Mouse (Mus musculus): ENCODE results near the gene Bod1l. TPM values are rescaled to one million over a fixed set of nuclear protein-coding genes. Genes with fewer than 3 reads are reported as not detected.

Gene Bod1l
- polyA plus RNA-seq, 1 experiment = 2.9 TPM

DNA sequence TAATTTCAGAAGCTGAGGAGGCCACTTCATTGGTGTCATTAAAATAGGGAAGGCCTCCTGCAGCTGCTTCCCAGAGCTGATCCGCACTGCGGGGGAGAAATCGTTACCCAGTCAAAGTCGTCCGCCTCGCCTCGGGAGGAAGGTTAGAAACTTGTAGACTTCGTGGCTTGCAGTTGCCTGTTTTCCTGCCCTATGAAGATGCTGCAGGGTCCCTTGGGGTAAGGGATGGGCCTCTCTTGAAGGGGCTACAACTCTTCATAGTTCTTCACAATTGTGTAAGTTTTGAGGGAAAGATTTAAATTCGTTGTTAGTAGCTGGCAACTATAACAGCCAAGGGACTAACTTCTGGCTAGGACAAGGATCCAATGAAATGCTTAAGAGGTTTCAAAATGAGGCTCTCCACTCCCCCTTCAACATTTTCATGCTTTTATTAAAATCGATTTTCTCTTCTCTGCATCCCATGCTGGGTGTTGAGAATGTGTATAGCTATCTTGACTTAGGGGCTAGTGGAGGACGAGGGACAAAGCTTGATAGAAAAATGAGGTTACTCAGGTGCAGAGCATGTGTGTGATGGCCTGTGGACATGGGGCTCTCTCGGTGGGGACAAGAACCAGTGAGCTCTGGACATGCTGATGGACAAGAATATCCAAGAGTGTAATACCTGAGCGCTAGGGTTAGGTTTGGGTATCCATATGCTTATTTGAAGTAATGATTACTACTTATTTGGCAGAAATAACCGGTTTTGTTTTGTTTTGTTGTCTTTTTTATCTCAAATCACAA is 78.3 kb downstream of the Bod1l start:
- Histone ChIP-seq H3K79me2 (ENCODE audit: control insufficient read depth, insufficient read depth) (no peaks in the 10 kb centered on the region), H3K79me3 (ENCODE audit: low read depth) (no peaks in the 10 kb centered on the region), H3K36me3 (ENCODE audit: control insufficient read depth, insufficient read depth) (no peaks in the 10 kb centered on the region), H3K4me3 (ENCODE audit: insufficient read depth, poor library complexity, severe bottlenecking) (no peak overlapping the region), H3ac (ENCODE audit: control insufficient read depth, insufficient read length, low read depth) (no peak overlapping the region), H3K27me3 (ENCODE audit: control insufficient read depth, insufficient read depth, insufficient read length) (peaks cover 30% of the 10 kb centered on the region)
- TF ChIP-seq MYOG (IDR thresholded peaks at IDR 0.05; ENCODE audit: control insufficient read depth, extremely low read depth, insufficient read length) (no peak), CTCF (IDR thresholded peaks at IDR 0.05; ENCODE audit: control insufficient read depth, insufficient read depth, insufficient read length) (no peak), FOSL1 (IDR thresholded peaks at IDR 0.05; ENCODE audit: insufficient read depth, low read length, poor library complexity, severe bottlenecking) (no peak)

- no peak within 1 kb of the TSS for H3K4me3 ChIP-seq (ENCODE audit: insufficient read depth, poor library complexity, severe bottlenecking)
- no peak for TF ChIP-seq CTCF (IDR thresholded peaks at IDR 0.05; ENCODE audit: control insufficient read depth, insufficient read depth, insufficient read length)
- no peak for TF ChIP-seq FOSL1 (IDR thresholded peaks at IDR 0.05; ENCODE audit: insufficient read depth, low read length, poor library complexity, severe bottlenecking)
- TF ChIP-seq MYOD1 (IDR thresholded peaks at IDR 0.05; ENCODE audit: control insufficient read depth, insufficient read length, low read depth) = no peak
- TF ChIP-seq MYOG (IDR thresholded peaks at IDR 0.05; ENCODE audit: control insufficient read depth, extremely low read depth, insufficient read length) = no peak
- TF ChIP-seq USF1 (IDR thresholded peaks at IDR 0.05; ENCODE audit: low read depth) = no peak
- no peak for TF ChIP-seq CEBPB (IDR thresholded peaks at IDR 0.05; ENCODE audit: low read depth)
- TF ChIP-seq MAX (IDR thresholded peaks at IDR 0.05) = no peak
- peaks cover 37% of the 10 kb centered on the region for H3K27me3 ChIP-seq (ENCODE audit: control insufficient read depth, insufficient read depth, insufficient read length)
Measured at GRCm38 (mm10) chr5:41763731-41764721, 80.1 kb downstream of the Bod1l start, which contains the start of gene Nkx3-2. Nkx3-2 (minus strand) TSS chr5:41764501.

DNA sequence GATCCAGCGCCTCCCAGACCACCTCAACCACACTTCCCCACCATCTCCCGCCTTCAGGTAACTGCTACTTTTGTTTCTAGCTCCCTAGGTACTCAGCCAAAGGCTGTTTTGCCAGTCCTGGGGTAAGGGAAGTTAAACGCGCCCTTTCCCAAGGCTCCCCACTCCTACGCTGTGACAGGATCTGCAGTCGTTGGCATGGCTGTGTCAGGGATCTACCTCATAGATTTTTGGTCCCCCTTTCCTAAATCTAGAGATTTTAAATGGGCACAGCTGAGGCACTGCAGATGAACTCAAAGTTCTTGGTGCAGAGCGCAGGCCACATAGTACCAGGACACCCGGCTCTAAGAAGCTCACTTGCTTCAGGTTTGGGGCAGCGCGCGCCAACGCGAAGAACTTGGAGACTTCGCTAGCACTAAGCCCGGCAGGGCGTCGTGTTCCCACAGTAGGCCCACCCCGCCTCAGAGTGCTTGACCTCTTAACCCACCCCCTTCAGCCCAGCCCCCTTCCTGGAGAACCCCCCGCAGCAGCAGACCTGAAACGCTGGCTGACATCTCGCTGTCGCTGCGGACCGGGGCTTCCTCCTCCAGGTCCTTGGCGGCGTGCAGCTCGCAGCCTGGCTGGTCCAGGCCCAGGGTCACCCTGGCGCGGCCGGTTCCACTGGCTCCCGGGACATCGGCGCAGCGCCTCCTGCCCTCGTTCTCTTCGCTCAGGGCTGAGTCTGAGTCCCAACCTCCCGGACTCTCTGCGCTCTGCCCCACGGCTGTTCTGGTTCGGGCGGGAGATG is 81.0 kb downstream of the Bod1l start:
- Histone ChIP-seq H3K27me3 (ENCODE audit: control insufficient read depth, insufficient read depth, insufficient read length) (peaks cover 42% of the 10 kb centered on the region), H3K4me3 (ENCODE audit: insufficient read depth, poor library complexity, severe bottlenecking) (no peak overlapping the region)

More at GRCm38 (mm10) chr5:41763731-41764721, 80.1 kb downstream of the Bod1l start, which contains the start of gene Nkx3-2:
- H3K79me3 ChIP-seq (ENCODE audit: low read depth) = no peaks in the 10 kb centered on the region
- no peak within 1 kb of the TSS for H3ac ChIP-seq (ENCODE audit: control insufficient read depth, insufficient read length, low read depth)
- H3K36me3 ChIP-seq (ENCODE audit: control insufficient read depth, insufficient read depth) = no peaks in the 10 kb centered on the region
- H3K79me2 ChIP-seq (ENCODE audit: control insufficient read depth, insufficient read depth) = no peaks in the 10 kb centered on the region

DNA sequence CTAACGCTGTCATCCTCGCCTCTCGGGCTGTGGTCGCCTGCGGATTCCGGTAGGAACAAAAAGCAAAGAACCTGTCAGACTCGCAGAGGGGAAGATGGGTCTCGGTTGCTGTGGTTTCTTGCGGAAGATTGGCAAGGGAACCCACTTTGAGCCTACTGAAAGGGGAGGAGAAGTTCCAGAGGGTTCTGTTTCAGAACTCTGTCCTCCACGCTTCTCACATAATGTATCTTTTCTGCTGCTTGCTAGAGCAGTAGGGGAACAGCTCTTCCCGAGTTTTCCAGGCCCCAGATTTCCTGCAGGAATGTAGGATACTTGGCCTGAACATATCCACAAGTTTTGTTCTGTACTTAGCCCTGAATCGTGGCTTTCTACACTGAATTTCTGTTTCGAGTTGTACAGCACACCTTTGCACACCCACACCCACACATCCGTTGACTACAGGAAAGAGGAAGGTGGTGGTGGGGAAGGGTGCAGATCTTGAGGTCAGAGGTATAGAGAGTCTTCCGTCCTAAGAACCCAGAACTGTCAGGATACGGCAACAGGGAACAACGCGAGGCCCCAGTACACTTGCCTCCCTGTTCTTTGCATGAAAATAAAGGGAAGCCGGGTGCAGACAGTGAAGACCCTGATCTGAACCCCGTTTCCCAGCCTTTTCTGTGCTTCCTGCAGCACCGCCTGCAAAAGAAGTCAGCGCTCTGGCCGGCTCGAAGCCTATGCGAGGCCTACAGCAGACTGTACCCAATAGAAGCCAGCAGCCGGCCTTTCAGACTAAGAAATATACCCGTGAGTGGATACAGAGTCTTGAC is 81.8 kb downstream of the Bod1l start:
- Histone ChIP-seq H3K4me3 (ENCODE audit: insufficient read depth, poor library complexity, severe bottlenecking) (no peak overlapping the region), H3K79me2 (ENCODE audit: control insufficient read depth, insufficient read depth) (no peaks in the 10 kb centered on the region), H3K79me3 (ENCODE audit: low read depth) (no peaks in the 10 kb centered on the region), H3ac (ENCODE audit: control insufficient read depth, insufficient read length, low read depth) (no peak overlapping the region), H3K27me3 (ENCODE audit: control insufficient read depth, insufficient read depth, insufficient read length) (peaks cover 42% of the 10 kb centered on the region), H3K36me3 (ENCODE audit: control insufficient read depth, insufficient read depth) (no peaks in the 10 kb centered on the region)
- no peak for TF ChIP-seq FOSL1 (IDR thresholded peaks at IDR 0.05; ENCODE audit: insufficient read depth, low read length, poor library complexity, severe bottlenecking)
- TF ChIP-seq MYOD1 (IDR thresholded peaks at IDR 0.05; ENCODE audit: control insufficient read depth, insufficient read length, low read depth) = no peak
- TF ChIP-seq MAX (IDR thresholded peaks at IDR 0.05) = no peak
- no peak for TF ChIP-seq CTCF (IDR thresholded peaks at IDR 0.05; ENCODE audit: control insufficient read depth, insufficient read depth, insufficient read length)
- TF ChIP-seq USF1 (IDR thresholded peaks at IDR 0.05; ENCODE audit: low read depth) = no peak
- TF ChIP-seq CEBPB (IDR thresholded peaks at IDR 0.05; ENCODE audit: low read depth) = no peak

More for the DNA sequence above, 81.0 kb downstream of the Bod1l start:
- TF ChIP-seq MYOD1 (IDR thresholded peaks at IDR 0.05; ENCODE audit: control insufficient read depth, insufficient read length, low read depth) = no peak
- TF ChIP-seq CEBPB (IDR thresholded peaks at IDR 0.05; ENCODE audit: low read depth) = no peak
- TF ChIP-seq FOSL1 (IDR thresholded peaks at IDR 0.05; ENCODE audit: insufficient read depth, low read length, poor library complexity, severe bottlenecking) = no peak
- Histone ChIP-seq H3ac (ENCODE audit: control insufficient read depth, insufficient read length, low read depth) (no peak overlapping the region), H3K36me3 (ENCODE audit: control insufficient read depth, insufficient read depth) (no peaks in the 10 kb centered on the region), H3K79me2 (ENCODE audit: control insufficient read depth, insufficient read depth) (no peaks in the 10 kb centered on the region), H3K79me3 (ENCODE audit: low read depth) (no peaks in the 10 kb centered on the region)

All from C2C12 (cell line).